Mouse (Mus musculus) heart, embryonic 15.5 days (tissue): ENCODE results near the gene Rftn1. TPM values are rescaled to one million over a fixed set of nuclear protein-coding genes. Genes with fewer than 3 reads are reported as not detected.

Source experiments
- ATAC-seq: fragments of 200-750 bp; cut with Nextera tagmentation; replicated peaks from 2 replicates; pipeline ENCODE4 v1.8.0; 2017; ENCODE audit warnings: low read depth, moderate TSS enrichment; ENCODE audit not compliant: insufficient number of reproducible peaks, insufficient read depth, low FRiP score
- H3K27ac ChIP-seq: fragments of 300-500 bp; sonication (generic); 2 replicates; pipeline ENCODE4 v1.5.1; 2015; ENCODE audit warnings: mild to moderate bottlenecking, inconsistent platforms
- H3K27me3 ChIP-seq: fragments of 300-500 bp; sonication (generic); 2 replicates; pipeline ENCODE4 v1.6.1; 2015; ENCODE audit warnings: inconsistent platforms
- H3K36me3 ChIP-seq: fragments of 300-500 bp; sonication (generic); 2 replicates; pipeline ENCODE4 v1.6.1; 2015; ENCODE audit warnings: mild to moderate bottlenecking, inconsistent platforms
- H3K4me1 ChIP-seq: fragments of 300-500 bp; sonication (generic); replicated peaks from 2 replicates; pipeline ENCODE4 v1.6.1; 2015; ENCODE audit warnings: inconsistent platforms
- H3K4me2 ChIP-seq: fragments of 300-500 bp; sonication (generic); 2 replicates; pipeline ENCODE4 v1.6.1; 2015; ENCODE audit warnings: inconsistent platforms, mild to moderate bottlenecking, moderate library complexity
- H3K4me3 ChIP-seq: fragments of 300-500 bp; sonication (generic); 2 replicates; pipeline ENCODE4 v1.5.1; 2015; ENCODE audit warnings: mild to moderate bottlenecking, inconsistent platforms
- H3K9ac ChIP-seq: fragments of 300-500 bp; sonication (generic); 2 replicates; pipeline ENCODE4 v1.6.1; 2015; ENCODE audit warnings: mild to moderate bottlenecking, inconsistent platforms
- H3K9me3 ChIP-seq: fragments of 300-500 bp; sonication (generic); replicated peaks from 2 replicates; pipeline ENCODE4 v1.6.1; 2016; ENCODE audit warnings: inconsistent platforms
- WGBS: fragments of 180-500 bp; shearing (Covaris S2); methylation state at CpG from one replicate; pipeline ENCODE4 v1.1.7; 2015; ENCODE audit warnings: mixed read lengths; 5-methylcytosine and 5-hydroxymethylcytosine counted together
- polyA plus RNA-seq: library from polyadenylated mRNA; unstranded; fragments of >200 nt; fragmentation: Nextera tagmentation; extraction: Ambion mirVana; gene quantifications from 2 replicates; pipeline ENCODE4 v1.2.1, GENCODE M21; 2015

The Rftn1 gene
- polyA plus RNA-seq, 1 experiment from 2014 or later: 29.7 TPM

DNA sequence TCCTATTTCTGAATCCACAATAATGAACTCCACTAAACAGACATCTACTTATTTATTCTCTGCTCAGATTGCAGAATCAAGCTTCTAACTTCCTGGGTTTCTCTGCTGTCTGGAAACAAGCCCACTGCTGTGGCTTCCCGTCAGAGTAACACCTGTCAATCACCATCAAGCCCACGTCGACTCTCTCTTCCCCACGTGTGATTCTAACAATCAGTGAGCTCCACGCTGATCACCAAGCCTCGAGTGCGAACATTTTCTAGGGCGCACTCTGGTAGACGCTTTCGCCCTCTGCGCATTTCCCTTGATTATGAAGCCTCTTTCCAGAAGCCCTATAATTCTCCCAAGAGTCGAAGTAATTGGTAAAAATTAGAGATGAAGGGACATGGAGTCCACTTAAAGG, 90.4 kb downstream of the Rftn1 start:
- H3K4me2 ChIP-seq: no peak overlapping the region
- H3K4me3 ChIP-seq: no peak overlapping the region
- ATAC-seq: no peak
- H3K4me1 ChIP-seq: peaks cover 6% of the 10 kb centered on the region
- 50% methylated on average over 12 of the region's 12 CpGs for WGBS
- H3K27me3 ChIP-seq: no peaks in the 10 kb centered on the region
- H3K9me3 ChIP-seq: no peaks in the 10 kb centered on the region
- H3K36me3 ChIP-seq: peaks cover 1% of the 10 kb centered on the region; the same call in 1 of the 2 replicates
- no peak overlapping the region for H3K9ac ChIP-seq
- no peak overlapping the region for H3K27ac ChIP-seq

DNA sequence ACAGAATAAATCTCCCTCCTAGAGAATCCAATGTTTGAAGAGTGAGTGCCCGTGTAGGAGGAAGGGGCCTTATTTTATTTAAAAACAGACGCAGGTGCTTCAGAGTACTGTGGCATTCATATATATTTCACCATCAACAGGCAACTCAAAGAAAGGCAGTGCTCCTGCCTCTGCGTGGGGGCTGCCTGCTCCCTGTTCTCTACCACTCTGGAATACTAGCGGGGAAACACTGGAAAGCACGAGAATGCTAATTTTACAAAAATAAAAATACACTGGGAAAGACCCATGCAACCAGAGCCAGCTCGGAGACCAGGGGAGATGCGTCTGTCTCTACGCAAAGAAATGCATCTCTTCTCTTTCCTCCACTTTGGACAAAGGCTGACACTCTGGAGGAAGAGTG, 91.1 kb downstream of the Rftn1 start:
- 68% methylated on average over 8 of the region's 8 CpGs for WGBS
- no peaks in the 10 kb centered on the region for H3K36me3 ChIP-seq
- peaks cover 6% of the 10 kb centered on the region for H3K4me1 ChIP-seq
- H3K9ac ChIP-seq: no peak overlapping the region
- H3K27me3 ChIP-seq: no peaks in the 10 kb centered on the region
- no peak overlapping the region for H3K4me2 ChIP-seq
- no peak for ATAC-seq
- H3K9me3 ChIP-seq: no peaks in the 10 kb centered on the region
- no peak overlapping the region for H3K4me3 ChIP-seq
- H3K27ac ChIP-seq: no peak overlapping the region

DNA sequence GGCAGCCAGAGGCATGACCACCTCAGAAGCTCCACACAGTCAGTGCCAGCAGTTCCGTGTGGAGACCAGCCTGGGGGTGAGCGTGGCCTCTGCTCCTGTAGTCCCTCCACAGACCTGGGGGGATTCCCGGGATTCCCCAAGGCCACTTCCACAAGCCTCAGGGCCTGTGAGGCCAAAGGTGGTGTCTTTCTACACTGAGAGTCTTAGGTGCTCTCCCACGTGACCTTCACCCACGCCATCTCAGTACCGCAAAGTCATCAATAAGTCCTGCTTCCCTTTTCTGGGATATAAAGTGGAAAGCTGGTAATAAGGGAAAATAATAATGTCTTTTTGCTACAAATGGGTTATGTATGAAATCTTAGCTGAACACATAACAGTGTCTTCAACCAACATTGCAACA, 92.2 kb downstream of the Rftn1 start:
- Histone ChIP-seq H3K9ac (no peak overlapping the region), H3K4me3 (no peak overlapping the region), H3K4me2 (no peak overlapping the region), H3K4me1 (peaks cover 10% of the 10 kb centered on the region), H3K27ac (no peak overlapping the region; the same call in 1 of the 2 replicates), H3K27me3 (no peaks in the 10 kb centered on the region), H3K36me3 (no peaks in the 10 kb centered on the region), H3K9me3 (no peaks in the 10 kb centered on the region)
- no peak for ATAC-seq
- 86% methylated on average over 6 of the region's 6 CpGs for WGBS

- no peak overlapping the region for H3K9ac ChIP-seq
- ATAC-seq: no peak; the same call in 1 of the 2 replicates
- H3K4me1 ChIP-seq: peaks cover 13% of the 10 kb centered on the region
- WGBS: 81% methylated on average over 5 of the region's 5 CpGs
- no peaks in the 10 kb centered on the region for H3K27me3 ChIP-seq
- H3K27ac ChIP-seq: no peak overlapping the region
- H3K4me3 ChIP-seq: no peak overlapping the region
- H3K9me3 ChIP-seq: no peaks in the 10 kb centered on the region
- H3K36me3 ChIP-seq: no peaks in the 10 kb centered on the region
- H3K4me2 ChIP-seq: no peak overlapping the region
Observed at GRCm38 (mm10) chr17:50097831-50098230, 92.6 kb downstream of the Rftn1 start.

DNA sequence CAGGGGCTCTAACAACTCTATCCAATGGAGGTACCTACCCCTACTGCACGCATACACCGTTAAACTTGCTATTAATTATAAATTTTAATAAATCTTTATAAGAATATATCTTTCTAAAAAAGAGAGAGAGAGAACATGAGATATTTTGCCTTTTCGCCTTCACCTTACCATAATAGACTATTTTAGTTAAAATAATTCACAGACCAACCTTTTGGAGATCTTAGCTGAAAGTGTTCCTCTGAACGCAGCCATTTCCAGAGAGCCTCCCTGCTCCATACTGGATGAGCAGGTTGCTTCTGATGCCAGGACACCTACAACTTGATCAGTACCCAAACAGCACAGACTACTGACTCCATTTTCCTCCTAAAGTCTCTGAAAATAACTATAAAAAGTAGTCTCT, 94.2 kb downstream of the Rftn1 start:
- Histone ChIP-seq H3K9ac (no peak overlapping the region), H3K4me3 (no peak overlapping the region), H3K27me3 (no peaks in the 10 kb centered on the region), H3K27ac (no peak overlapping the region), H3K9me3 (no peaks in the 10 kb centered on the region), H3K4me2 (no peak overlapping the region), H3K4me1 (peaks cover 26% of the 10 kb centered on the region), H3K36me3 (no peaks in the 10 kb centered on the region)
- ATAC-seq: no peak
- WGBS: 89% methylated on average over 4 of the region's 4 CpGs

GRCm38 (mm10) chr17:50094596-50094995, 95.9 kb downstream of the Rftn1 start:
- H3K9ac ChIP-seq: no peak overlapping the region
- no peak for ATAC-seq
- no peaks in the 10 kb centered on the region for H3K27me3 ChIP-seq
- H3K4me1 ChIP-seq: peaks cover 20% of the 10 kb centered on the region
- H3K36me3 ChIP-seq: no peaks in the 10 kb centered on the region
- H3K27ac ChIP-seq: no peak overlapping the region
- H3K4me3 ChIP-seq: no peak overlapping the region
- no peak overlapping the region for H3K4me2 ChIP-seq
- no peaks in the 10 kb centered on the region for H3K9me3 ChIP-seq

DNA sequence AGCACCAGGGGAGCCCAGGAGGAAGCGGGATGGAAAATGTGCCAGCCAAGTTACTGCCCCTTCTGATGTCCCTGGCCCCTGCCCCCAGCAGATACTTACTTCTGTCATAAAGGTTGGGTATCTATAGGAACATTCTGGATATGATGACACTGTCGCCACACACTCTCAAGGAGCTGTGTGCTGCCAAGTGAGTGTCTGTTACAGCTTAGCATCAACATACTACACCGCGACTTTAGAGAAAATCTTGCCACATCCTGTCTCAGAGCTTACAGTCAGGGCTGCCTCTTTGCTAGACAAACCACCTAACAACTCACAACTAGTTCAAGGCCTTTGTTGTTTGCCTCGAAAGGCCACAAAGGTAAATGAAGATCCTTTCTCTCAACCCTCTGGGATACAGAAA, 96.4 kb downstream of the Rftn1 start:
- 76% methylated on average over 5 of the region's 5 CpGs for WGBS
- H3K4me3 ChIP-seq: no peak overlapping the region
- no peaks in the 10 kb centered on the region for H3K27me3 ChIP-seq
- no peak overlapping the region for H3K27ac ChIP-seq
- H3K36me3 ChIP-seq: no peaks in the 10 kb centered on the region
- H3K4me2 ChIP-seq: no peak overlapping the region
- ATAC-seq: no peak
- H3K4me1 ChIP-seq: peaks cover 20% of the 10 kb centered on the region
- no peak overlapping the region for H3K9ac ChIP-seq
- no peaks in the 10 kb centered on the region for H3K9me3 ChIP-seq

DNA sequence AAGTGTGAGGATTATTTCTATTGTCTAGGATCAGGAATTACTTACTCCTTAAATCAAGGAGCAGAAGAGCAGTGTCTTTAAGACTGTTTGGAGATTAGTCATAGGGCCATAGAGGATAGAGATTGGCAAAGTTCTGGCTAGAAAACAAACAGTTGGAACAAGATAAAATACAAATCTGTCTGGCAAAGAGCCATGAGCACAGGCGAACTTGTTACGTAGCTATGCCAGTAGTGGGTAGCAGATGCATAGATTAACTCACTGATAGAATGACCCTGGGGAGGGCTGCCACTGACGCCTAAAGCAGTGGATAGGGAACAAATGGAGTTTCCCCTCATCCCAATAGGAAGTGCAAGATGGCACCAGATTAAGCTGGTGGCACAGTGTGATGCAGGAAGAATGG, 97.1 kb downstream of the Rftn1 start:
- Histone ChIP-seq H3K9me3 (no peaks in the 10 kb centered on the region), H3K4me1 (peaks cover 20% of the 10 kb centered on the region), H3K27ac (no peak overlapping the region), H3K9ac (no peak overlapping the region), H3K4me2 (no peak overlapping the region), H3K36me3 (no peaks in the 10 kb centered on the region), H3K4me3 (no peak overlapping the region), H3K27me3 (no peaks in the 10 kb centered on the region)
- no peak for ATAC-seq
- 47% methylated on average over 3 of the region's 3 CpGs for WGBS

- no peaks in the 10 kb centered on the region for H3K36me3 ChIP-seq
- no peaks in the 10 kb centered on the region for H3K27me3 ChIP-seq
- H3K4me2 ChIP-seq: no peak overlapping the region
- no peaks in the 10 kb centered on the region for H3K9me3 ChIP-seq
- H3K4me1 ChIP-seq: peaks cover 23% of the 10 kb centered on the region
- H3K27ac ChIP-seq: no peak overlapping the region; the same call in 1 of the 2 replicates
- ATAC-seq: no peak
- 85% methylated on average over 8 of the region's 8 CpGs for WGBS
- no peak overlapping the region for H3K9ac ChIP-seq
- no peak overlapping the region for H3K4me3 ChIP-seq
Observed at GRCm38 (mm10) chr17:50092848-50093247, 97.6 kb downstream of the Rftn1 start.

DNA sequence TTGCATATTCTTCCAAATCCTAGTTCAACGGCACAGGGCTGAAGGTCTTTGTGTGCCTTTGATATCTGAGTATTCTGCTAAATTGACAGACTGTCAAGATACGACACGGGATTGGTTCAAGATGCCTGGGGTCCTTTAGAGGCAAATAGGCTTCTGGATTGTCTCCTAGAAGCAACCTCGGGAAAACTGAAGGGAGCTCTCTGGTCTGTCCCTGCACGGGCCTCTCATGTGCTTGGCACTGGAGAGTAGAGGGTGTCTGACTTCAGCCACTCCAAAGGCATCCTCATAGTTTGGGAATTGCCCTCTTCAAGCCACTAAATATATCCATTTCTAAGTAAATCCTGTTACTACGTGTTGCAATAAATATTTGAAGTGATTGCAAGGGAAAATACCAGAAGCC, 98.6 kb downstream of the Rftn1 start:
- WGBS: 36% methylated on average over 6 of the region's 6 CpGs
- H3K27ac ChIP-seq: no peak overlapping the region

DNA sequence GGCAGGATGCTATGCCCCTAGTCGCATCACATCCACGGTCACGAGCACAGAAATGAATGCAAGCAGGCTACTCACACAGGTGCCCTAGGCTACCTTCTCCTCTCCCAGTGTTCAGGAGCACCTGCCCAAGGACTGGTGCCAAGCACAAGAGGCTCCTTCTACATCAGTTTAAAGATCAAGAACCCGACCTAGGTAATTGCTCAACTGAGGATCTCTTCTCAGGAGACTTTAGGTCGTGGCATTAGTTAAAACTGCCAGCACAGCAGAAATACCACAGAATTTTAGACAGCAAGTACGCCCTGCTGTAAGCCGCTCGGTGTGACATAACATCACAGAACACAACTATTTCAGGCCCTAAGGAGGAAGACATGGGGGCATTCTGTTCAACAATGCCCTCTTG, 100.7 kb downstream of the Rftn1 start:
- H3K4me1 ChIP-seq: peaks cover 23% of the 10 kb centered on the region
- H3K9me3 ChIP-seq: no peaks in the 10 kb centered on the region
- no peak overlapping the region for H3K4me2 ChIP-seq
- no peak overlapping the region for H3K9ac ChIP-seq
- no peak for ATAC-seq
- peaks cover 4% of the 10 kb centered on the region; the same call in 1 of the 2 replicates for H3K36me3 ChIP-seq
- WGBS: 90% methylated on average over 8 of the region's 8 CpGs
- H3K27me3 ChIP-seq: no peaks in the 10 kb centered on the region
- H3K27ac ChIP-seq: no peak overlapping the region
- no peak overlapping the region for H3K4me3 ChIP-seq

More for the DNA sequence above, 98.6 kb downstream of the Rftn1 start:
- H3K4me1 ChIP-seq: peaks cover 23% of the 10 kb centered on the region
- no peaks in the 10 kb centered on the region for H3K27me3 ChIP-seq
- no peaks in the 10 kb centered on the region for H3K36me3 ChIP-seq
- H3K9me3 ChIP-seq: no peaks in the 10 kb centered on the region
- H3K4me2 ChIP-seq: no peak overlapping the region
- no peak for ATAC-seq
- H3K4me3 ChIP-seq: no peak overlapping the region
- H3K9ac ChIP-seq: no peak overlapping the region

DNA sequence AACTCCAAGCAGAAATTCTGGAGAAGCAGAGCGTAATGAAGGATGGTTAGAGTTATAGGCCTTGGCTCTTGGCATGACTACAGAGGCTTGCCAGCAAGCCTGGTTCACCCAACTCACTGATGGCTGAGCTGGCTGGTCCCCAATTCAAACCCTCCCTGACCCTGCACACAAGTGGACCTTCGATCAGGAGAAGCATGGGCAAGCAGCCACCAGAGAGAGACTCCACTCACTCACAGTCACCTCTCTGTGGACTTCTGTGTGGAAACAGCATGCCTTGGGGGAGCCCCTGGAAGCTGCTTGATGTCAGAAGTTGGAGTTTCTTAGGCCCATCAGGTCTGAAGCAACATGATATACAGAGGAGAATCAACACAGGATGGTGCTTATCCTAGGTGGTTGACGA, 102.4 kb downstream of the Rftn1 start:
- Histone ChIP-seq H3K9me3 (no peaks in the 10 kb centered on the region), H3K36me3 (peaks cover 4% of the 10 kb centered on the region; the same call in 1 of the 2 replicates), H3K4me2 (no peak overlapping the region), H3K27me3 (no peaks in the 10 kb centered on the region), H3K27ac (no peak overlapping the region), H3K4me1 (peaks cover 19% of the 10 kb centered on the region), H3K9ac (no peak overlapping the region), H3K4me3 (no peak overlapping the region)
- no peak for ATAC-seq
- WGBS: 69% methylated on average over 3 of the region's 3 CpGs
